Mouse (Mus musculus) MEL (cell line): ENCODE data around the gene Shbg. TPM values are rescaled to one million over a fixed set of nuclear protein-coding genes. Genes with fewer than 3 reads are reported as not detected.
A peak's percentile ranks its signal among the peaks of the same experiment; 100 is the strongest.

Source experiments
- DNase-seq: peaks from one replicate; pipeline ENCODE4 v3.0.0; 2011; ENCODE audit warnings: low read depth, low spot score
- H3K27ac ChIP-seq: 2 replicates; pipeline ENCODE4 v1.5.1; 2012; ENCODE audit warnings: low read depth, mild to moderate bottlenecking, control low read depth, low read length, moderate library complexity; ENCODE audit not compliant: control insufficient read depth
- H3K27me3 ChIP-seq, 2 experiments: fragments of 150-350 bp in 1 of 2; sonication (generic) in 1 of 2; 2 replicates each; pipeline ENCODE4 v1.6.1; 2012; ENCODE audit warnings: low read length in 2 of 2, mild to moderate bottlenecking in 2 of 2, improper control_type of control experiment in 1 of 2, moderate library complexity in 1 of 2; ENCODE audit not compliant: insufficient read depth in 2 of 2, control insufficient read depth in 1 of 2
- H3K36me3 ChIP-seq, 2 experiments: 2 replicates each; pipeline ENCODE4 v1.6.1; 2012 to 2014; ENCODE audit warnings: low read length in 2 of 2, improper control_type of control experiment in 1 of 2, inconsistent platforms in 1 of 2, mild to moderate bottlenecking in 1 of 2; ENCODE audit not compliant: insufficient read depth in 2 of 2, control insufficient read depth in 1 of 2
- H3K4me1 ChIP-seq, 2 experiments: fragments of 150-350 bp in 1 of 2; sonication (generic) in 1 of 2; 2 replicates each; pipeline ENCODE4 v1.6.1; 2012; ENCODE audit warnings: low read length in 2 of 2, improper control_type of control experiment in 1 of 2, mild to moderate bottlenecking in 1 of 2; ENCODE audit not compliant: insufficient read depth in 2 of 2, control insufficient read depth in 1 of 2
- H3K4me3 ChIP-seq, 2 experiments: fragments of 150-350 bp in 1 of 2; sonication (generic) in 1 of 2; 2 replicates each; pipeline ENCODE4 v1.5.1; 2012; ENCODE audit warnings: low read depth in 2 of 2, low read length in 2 of 2, mild to moderate bottlenecking in 2 of 2, moderate library complexity in 2 of 2, control low read depth in 1 of 2, improper control_type of control experiment in 1 of 2; ENCODE audit not compliant: control insufficient read depth in 1 of 2, insufficient read depth in 1 of 2
- H3K79me2 ChIP-seq: 2 replicates; pipeline ENCODE4 v1.6.1; 2012; ENCODE audit warnings: mild to moderate bottlenecking, low read length, moderate library complexity; ENCODE audit not compliant: control insufficient read depth, poor library complexity, insufficient read depth
- H3K9ac ChIP-seq: 2 replicates; pipeline ENCODE4 v1.6.1; 2012; ENCODE audit warnings: low read depth, mild to moderate bottlenecking, control low read depth, low read length, moderate library complexity; ENCODE audit not compliant: control insufficient read depth, poor library complexity, severe bottlenecking
- H3K9me3 ChIP-seq: fragments of 150-350 bp; sonication (generic); replicated peaks from 2 replicates; pipeline ENCODE4 v1.6.1; 2012; ENCODE audit warnings: mild to moderate bottlenecking, low read length, improper control_type of control experiment, moderate library complexity; ENCODE audit not compliant: insufficient read depth
- BHLHE40 ChIP-seq: IDR thresholded peaks from 2 replicates; pipeline ENCODE4 v1.6.1; 2012; ENCODE audit warnings: low read depth, mild to moderate bottlenecking, inconsistent platforms, low read length, improper control_type of control experiment, borderline replicate concordance
- CHD1 ChIP-seq: IDR thresholded peaks from 2 replicates; pipeline ENCODE4 v1.6.1; 2012; ENCODE audit warnings: low read depth, mild to moderate bottlenecking, inconsistent platforms, low read length, improper control_type of control experiment
- CHD2 ChIP-seq: IDR thresholded peaks from 2 replicates; pipeline ENCODE4 v1.6.1; 2011; ENCODE audit warnings: low read length, improper control_type of control experiment
- CTCF ChIP-seq, 3 experiments: IDR thresholded peaks in 2 of 3; conservative IDR thresholded peaks in 1 of 3; 2 replicates each; pipeline ENCODE4 v1.5.1; 2011 to 2012; ENCODE audit warnings: low read length in 3 of 3, low read depth in 2 of 3, mild to moderate bottlenecking in 2 of 3, improper control_type of control experiment in 1 of 3, inconsistent platforms in 1 of 3, mixed read lengths in 1 of 3, moderate library complexity in 1 of 3; ENCODE audit not compliant: control insufficient read depth in 1 of 3, insufficient read depth in 1 of 3, poor library complexity in 1 of 3, severe bottlenecking in 1 of 3
- E2F4 ChIP-seq: IDR thresholded peaks from 2 replicates; pipeline ENCODE4 v1.6.1; 2011; ENCODE audit warnings: low read depth, low read length, improper control_type of control experiment, borderline replicate concordance
- ELF1 ChIP-seq: IDR thresholded peaks from 2 replicates; pipeline ENCODE4 v1.6.1; 2014; ENCODE audit warnings: low read depth, mild to moderate bottlenecking, inconsistent platforms, low read length, improper control_type of control experiment, moderate library complexity
- EP300 ChIP-seq, 2 experiments: IDR thresholded peaks; 2 replicates each; pipeline ENCODE4 v1.6.1; 2011; ENCODE audit warnings: improper control_type of control experiment in 2 of 2, low read length in 2 of 2, low read depth in 1 of 2, mild to moderate bottlenecking in 1 of 2
- ETS1 ChIP-seq: IDR thresholded peaks from 2 replicates; pipeline ENCODE4 v1.6.1; 2012; ENCODE audit warnings: low read depth, mild to moderate bottlenecking, inconsistent platforms, low read length, improper control_type of control experiment, moderate library complexity
- GABPA ChIP-seq: IDR thresholded peaks from 2 replicates; pipeline ENCODE4 v1.6.1; 2012; ENCODE audit warnings: low read depth, mild to moderate bottlenecking, inconsistent platforms, low read length, improper control_type of control experiment, moderate library complexity
- GATA1 ChIP-seq: IDR thresholded peaks from 2 replicates; pipeline ENCODE4 v1.6.1; 2011; ENCODE audit warnings: low read depth, low read length, improper control_type of control experiment
- HCFC1 ChIP-seq: IDR thresholded peaks from 2 replicates; pipeline ENCODE4 v1.6.1; 2012; ENCODE audit warnings: low read depth, mild to moderate bottlenecking, inconsistent platforms, low read length, improper control_type of control experiment, moderate library complexity
- JUND ChIP-seq: IDR thresholded peaks from 2 replicates; pipeline ENCODE4 v1.6.1; 2011; ENCODE audit warnings: low read depth, mild to moderate bottlenecking, improper control_type of control experiment, low read length
- KAT2A ChIP-seq: conservative IDR thresholded peaks from 2 replicates; pipeline ENCODE4 v1.6.1; 2012; ENCODE audit warnings: low read depth, low read length, improper control_type of control experiment, inconsistent platforms
- MAFK ChIP-seq: IDR thresholded peaks from 2 replicates; pipeline ENCODE4 v1.6.1; 2011; ENCODE audit warnings: low read depth, mild to moderate bottlenecking, low read length, improper control_type of control experiment, borderline replicate concordance
- MAX ChIP-seq: IDR thresholded peaks from 2 replicates; pipeline ENCODE4 v1.6.1; 2011; ENCODE audit warnings: low read length, improper control_type of control experiment
- MAZ ChIP-seq: IDR thresholded peaks from 2 replicates; pipeline ENCODE4 v1.6.1; 2012; ENCODE audit warnings: low read depth, mild to moderate bottlenecking, inconsistent platforms, low read length, improper control_type of control experiment
- MEF2A ChIP-seq: IDR thresholded peaks from 2 replicates; pipeline ENCODE4 v1.6.1; 2014; ENCODE audit warnings: low read depth, mild to moderate bottlenecking, inconsistent platforms, low read length, improper control_type of control experiment; ENCODE audit not compliant: poor library complexity, insufficient replicate concordance, severe bottlenecking; ENCODE audit errors: extremely low read depth
- MXI1 ChIP-seq: IDR thresholded peaks from 2 replicates; pipeline ENCODE4 v1.6.1; 2011; ENCODE audit warnings: mild to moderate bottlenecking, low read depth, low read length, improper control_type of control experiment
- MYB ChIP-seq: IDR thresholded peaks from 2 replicates; pipeline ENCODE4 v1.6.1; 2011; ENCODE audit warnings: mild to moderate bottlenecking, low read depth, low read length, improper control_type of control experiment
- MYC ChIP-seq: IDR thresholded peaks from 2 replicates; pipeline ENCODE4 v1.6.1; 2011; ENCODE audit warnings: low read depth, mild to moderate bottlenecking, low read length, improper control_type of control experiment, moderate library complexity
- NELFE ChIP-seq: IDR thresholded peaks from 2 replicates; pipeline ENCODE4 v1.6.1; 2011; ENCODE audit warnings: low read depth, low read length, improper control_type of control experiment
- NRF1 ChIP-seq: IDR thresholded peaks from 2 replicates; pipeline ENCODE4 v1.6.1; 2014; ENCODE audit warnings: low read depth, mild to moderate bottlenecking, inconsistent platforms, low read length, improper control_type of control experiment, moderate library complexity; ENCODE audit not compliant: poor library complexity, insufficient read depth, severe bottlenecking
- POLR2A ChIP-seq, 2 experiments: IDR thresholded peaks; 2 replicates each; pipeline ENCODE4 v1.6.1; 2011 to 2012; ENCODE audit warnings: low read length in 2 of 2, mild to moderate bottlenecking in 2 of 2, control low read depth in 1 of 2, improper control_type of control experiment in 1 of 2, low read depth in 1 of 2, moderate library complexity in 1 of 2; ENCODE audit not compliant: control insufficient read depth in 1 of 2, insufficient read depth in 1 of 2, poor library complexity in 1 of 2
- POLR2AphosphoS2 ChIP-seq: IDR thresholded peaks from 2 replicates; pipeline ENCODE4 v1.6.1; 2011; ENCODE audit warnings: low read length, improper control_type of control experiment
- POLR2AphosphoS5 ChIP-seq: IDR thresholded peaks from 2 replicates; pipeline ENCODE4 v1.6.1; 2012; ENCODE audit warnings: low read depth, borderline replicate concordance, mild to moderate bottlenecking, inconsistent platforms, low read length, moderate library complexity, mixed read lengths
- RAD21 ChIP-seq: IDR thresholded peaks from 2 replicates; pipeline ENCODE4 v1.6.1; 2011; ENCODE audit warnings: mild to moderate bottlenecking, low read depth, low read length, improper control_type of control experiment
- SIN3A ChIP-seq: IDR thresholded peaks from 2 replicates; pipeline ENCODE4 v1.6.1; 2012; ENCODE audit warnings: low read length, improper control_type of control experiment, inconsistent platforms
- SMC3 ChIP-seq: IDR thresholded peaks from 2 replicates; pipeline ENCODE4 v1.6.1; 2011; ENCODE audit warnings: low read depth, low read length, improper control_type of control experiment
- TAL1 ChIP-seq: IDR thresholded peaks from 2 replicates; pipeline ENCODE4 v1.6.1; 2012; ENCODE audit warnings: mild to moderate bottlenecking, inconsistent platforms, low read length, moderate library complexity, mixed read lengths
- TBP ChIP-seq: IDR thresholded peaks from 2 replicates; pipeline ENCODE4 v1.8.0; 2011; ENCODE audit warnings: low read depth, low read length, improper control_type of control experiment
- TCF12 ChIP-seq: IDR thresholded peaks from 2 replicates; pipeline ENCODE4 v1.6.1; 2014; ENCODE audit warnings: low read depth, mild to moderate bottlenecking, inconsistent platforms, low read length, improper control_type of control experiment, moderate library complexity
- UBTF ChIP-seq: IDR thresholded peaks from 2 replicates; pipeline ENCODE4 v1.6.1; 2012; ENCODE audit warnings: low read depth, mild to moderate bottlenecking, inconsistent platforms, low read length, improper control_type of control experiment, moderate library complexity, borderline replicate concordance; ENCODE audit not compliant: insufficient read depth
- USF1 ChIP-seq: IDR thresholded peaks from 2 replicates; pipeline ENCODE4 v1.6.1; 2014; ENCODE audit warnings: low read depth, mild to moderate bottlenecking, inconsistent platforms, low read length, improper control_type of control experiment, moderate library complexity
- USF2 ChIP-seq, 2 experiments: IDR thresholded peaks; 2 replicates each; pipeline ENCODE4 v1.6.1; 2011 to 2012; ENCODE audit warnings: improper control_type of control experiment in 2 of 2, low read length in 2 of 2, borderline replicate concordance in 1 of 2, inconsistent platforms in 1 of 2, low read depth in 1 of 2, mild to moderate bottlenecking in 1 of 2; ENCODE audit not compliant: insufficient read depth in 1 of 2
- ZC3H11A ChIP-seq: IDR thresholded peaks from 2 replicates; pipeline ENCODE4 v1.6.1; 2012; ENCODE audit warnings: low read depth, mild to moderate bottlenecking, inconsistent platforms, low read length, improper control_type of control experiment
- ZKSCAN1 ChIP-seq: IDR thresholded peaks from 2 replicates; pipeline ENCODE4 v1.6.1; 2012; ENCODE audit warnings: low read depth, mild to moderate bottlenecking, inconsistent platforms, low read length, improper control_type of control experiment, moderate library complexity
- ZMIZ1 ChIP-seq: IDR thresholded peaks from 2 replicates; pipeline ENCODE4 v1.6.1; 2012; ENCODE audit warnings: low read depth, mild to moderate bottlenecking, inconsistent platforms, low read length, improper control_type of control experiment, moderate library complexity
- ZNF384 ChIP-seq: IDR thresholded peaks from 2 replicates; pipeline ENCODE4 v1.6.1; 2012; ENCODE audit warnings: low read depth, mild to moderate bottlenecking, inconsistent platforms, low read length, improper control_type of control experiment
- polyA plus RNA-seq, 2 experiments: library from polyadenylated mRNA; stranded (reverse) in 1 of 2; unstranded in 1 of 2; fragments of >175 nt in 1 of 2; fragments of >200 nt in 1 of 2; gene quantifications; 2 replicates each; pipeline versions ENCODE4 v1.2.1 to v1.2.4; 2012; ENCODE audit warnings: low replicate concordance in 2 of 2, low read depth in 1 of 2; ENCODE audit not compliant: insufficient read length in 2 of 2, insufficient read depth in 1 of 2, missing spikeins in 1 of 2
- total RNA-seq: library from RNA; depleted of rRNA; stranded (reverse); fragments of 300-350 nt; gene quantifications from 2 replicates; pipeline ENCODE4 v1.2.3, GENCODE M21; 2012

Shbg gene
- total and polyA plus RNA-seq, 3 experiments: not detected

GRCm38 (mm10) chr11:69592799-69593198 is 24.9 kb downstream of the Shbg start:
- no peaks in the 10 kb centered on the region for H3K79me2 ChIP-seq
- H3K36me3 ChIP-seq: peaks cover 14 to 50% of the 10 kb centered on the region in 2 experiments
- peaks cover 17 to 40% of the 10 kb centered on the region in 2 experiments for H3K4me1 ChIP-seq
- no peak overlapping the region for H3K4me3 ChIP-seq
- H3K9ac ChIP-seq: no peak overlapping the region
- H3K27me3 ChIP-seq: no peaks in the 10 kb centered on the region
- H3K27ac ChIP-seq: peak overlapping the region; percentile 53
- DNase-seq: peak; percentile 78
- H3K9me3 ChIP-seq: no peaks in the 10 kb centered on the region
- TF ChIP-seq JUND (no peak), MAZ (no peak; the same call in 1 of the 2 replicates), BHLHE40 (0 out of 2 replicates have a peak, but pooled peaks have one; percentile 14), MAX (no peak; the same call in 1 of the 2 replicates), MYC (0 out of 2 replicates have a peak, but pooled peaks have one; percentile 12), CHD2 (no peak), ZMIZ1 (no peak), MYB (no peak), GATA1 (peak; percentile 82), MEF2A (no peak), E2F4 (no peak), CTCF (IDR thresholded peaks at IDR 0.05 in 2 of 3, conservative IDR thresholded peaks at IDR 0.05 in 1 of 3; ENCODE audit: control insufficient read depth in 1 of 3, insufficient read depth in 1 of 3, low read depth in 2 of 3, low read length in 3 of 3, poor library complexity in 1 of 3, severe bottlenecking in 1 of 3) (no peak), USF2 (IDR thresholded peaks at IDR 0.05; ENCODE audit: borderline replicate concordance in 1 of 2, insufficient read depth in 1 of 2, low read depth in 1 of 2, low read length in 2 of 2) (no peak), TCF12 (no peak), ZC3H11A (no peak), GABPA (no peak), SMC3 (no peak), ZKSCAN1 (no peak), SIN3A (peak; percentile 44; the same call in 1 of the 2 replicates), EP300 (IDR thresholded peaks at IDR 0.05; ENCODE audit: low read depth in 1 of 2, low read length in 2 of 2) (peak; percentile 42 to 64; a peak in 3 of 4 replicates), NELFE (no peak), CHD1 (no peak), KAT2A (no peak), MAFK (no peak), TBP (no peak), POLR2AphosphoS2 (no peak), ELF1 (no peak), HCFC1 (0 out of 2 replicates have a peak, but pooled peaks have one; percentile 37), UBTF (no peak), ZNF384 (peak; percentile 65), POLR2AphosphoS5 (no peak), TAL1 (no peak), RAD21 (no peak), NRF1 (no peak), USF1 (no peak), POLR2A (IDR thresholded peaks at IDR 0.05; ENCODE audit: control insufficient read depth in 1 of 2, insufficient read depth in 1 of 2, low read depth in 1 of 2, low read length in 2 of 2, poor library complexity in 1 of 2) (0 out of 4 replicates have a peak, but pooled peaks of 1 of the 2 experiments have one; percentile 19), ETS1 (no peak), MXI1 (peak; percentile 26; the same call in 1 of the 2 replicates)
